Mouse (Mus musculus): ENCODE data around the gene Tmem40.
A peak's percentile ranks its signal among the peaks of the same experiment; 100 is the strongest.

Tmem40 gene

GRCm38 (mm10) chr6:115770059-115770670 is 8.0 kb upstream of the Tmem40 start:
- no peak for DNase-seq (ENCODE audit: low spot score)

GRCm38 (mm10) chr6:115768207-115768606 is 6.0 kb upstream of the Tmem40 start:
- DNase-seq (ENCODE audit: low spot score), result no peak

- DNase-seq (ENCODE audit: low spot score), result no peak
Measured at GRCm38 (mm10) chr6:115767357-115767756, 5.1 kb upstream of the Tmem40 start.

GRCm38 (mm10) chr6:115764179-115764578 is 2.0 kb upstream of the Tmem40 start:
- peak; percentile 23 for DNase-seq (ENCODE audit: low spot score)

- DNase-seq (ENCODE audit: low spot score), result no peak
Measured at GRCm38 (mm10) chr6:115760982-115761381, 1.2 kb downstream of the Tmem40 start.

GRCm38 (mm10) chr6:115760137-115760536 is 2.1 kb downstream of the Tmem40 start:
- DNase-seq (ENCODE audit: low spot score), result no peak

- no peak for DNase-seq (ENCODE audit: low spot score)
Measured at GRCm38 (mm10) chr6:115759461-115759860, 2.7 kb downstream of the Tmem40 start.

GRCm38 (mm10) chr6:115758981-115759435 is 3.2 kb downstream of the Tmem40 start:
- peak; percentile 14 for DNase-seq (ENCODE audit: low spot score)

- no peak for DNase-seq (ENCODE audit: low spot score)
Measured at GRCm38 (mm10) chr6:115755536-115755935, 6.7 kb downstream of the Tmem40 start.

- no peak for DNase-seq (ENCODE audit: low spot score)
Measured at GRCm38 (mm10) chr6:115746326-115746725, 15.9 kb downstream of the Tmem40 start.

- no peak for DNase-seq (ENCODE audit: low spot score)
Measured at GRCm38 (mm10) chr6:115743569-115743968, 18.6 kb downstream of the Tmem40 start.

GRCm38 (mm10) chr6:115739056-115739455 is 23.2 kb downstream of the Tmem40 start:
- DNase-seq (ENCODE audit: low spot score), result no peak

GRCm38 (mm10) chr6:115734909-115735308 is 27.3 kb downstream of the Tmem40 start:
- DNase-seq (ENCODE audit: low spot score), result peak; percentile 19

- no peak for DNase-seq (ENCODE audit: low spot score)
Measured at GRCm38 (mm10) chr6:115732341-115732928, 29.8 kb downstream of the Tmem40 start.

GRCm38 (mm10) chr6:115730560-115731342 is 31.5 kb downstream of the Tmem40 start:
- no peak for DNase-seq (ENCODE audit: low spot score)

- DNase-seq (ENCODE audit: low spot score), result no peak
Measured at GRCm38 (mm10) chr6:115727570-115727969, 34.6 kb downstream of the Tmem40 start.

GRCm38 (mm10) chr6:115727108-115727507 is 35.1 kb downstream of the Tmem40 start:
- peak; percentile 41 for DNase-seq (ENCODE audit: low spot score)

GRCm38 (mm10) chr6:115722246-115722645 is 40.0 kb downstream of the Tmem40 start:
- no peak for DNase-seq (ENCODE audit: low spot score)

- peak; percentile 55 for DNase-seq (ENCODE audit: low spot score)
Measured at GRCm38 (mm10) chr6:115717715-115718558, 44.3 kb downstream of the Tmem40 start.

- peak; percentile 10 for DNase-seq (ENCODE audit: low spot score)
Measured at GRCm38 (mm10) chr6:115717101-115717652, 45.0 kb downstream of the Tmem40 start.

- DNase-seq (ENCODE audit: low spot score), result no peak
Measured at GRCm38 (mm10) chr6:115711261-115711660, 50.9 kb downstream of the Tmem40 start.

GRCm38 (mm10) chr6:115702901-115703300 is 59.3 kb downstream of the Tmem40 start:
- DNase-seq (ENCODE audit: low spot score), result no peak

Measured in T-cell, adult 2 months (primary cell).